Mouse (Mus musculus): Measurements from ENCODE around the gene Suv39h1. TPM values are rescaled to one million over a fixed set of nuclear protein-coding genes. Genes with fewer than 3 reads are reported as not detected.

Suv39h1 gene
- total RNA-seq, 1 experiment, result 42.6 TPM

DNA sequence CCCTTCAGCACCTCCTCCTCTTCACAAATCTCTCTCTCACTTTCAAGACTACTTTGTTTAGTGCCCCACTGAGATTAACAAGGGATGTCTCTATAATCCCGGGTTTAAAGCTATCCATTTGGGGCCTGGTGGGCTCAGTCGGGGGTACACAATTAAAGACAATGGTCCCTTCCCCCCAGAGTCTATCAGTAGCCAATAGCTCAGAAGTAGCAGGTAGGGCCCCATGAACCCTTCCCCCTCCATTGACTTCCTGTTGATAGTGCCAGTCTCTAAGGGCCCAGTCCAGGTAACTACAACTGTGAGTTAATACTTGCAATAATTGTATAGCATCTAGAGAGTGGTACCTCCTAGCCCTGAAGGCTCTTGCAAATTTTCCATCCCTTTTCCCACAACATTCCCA lies 61.4 kb downstream of the Suv39h1 start:
- Histone ChIP-seq H3K9me3 (ENCODE audit: control insufficient read depth, insufficient read depth, low read depth, low read length) (no peaks in the 10 kb centered on the region), H3K4me1 (ENCODE audit: control insufficient read depth in 2 of 2, insufficient read depth in 2 of 2, low read length in 2 of 2, poor library complexity in 1 of 2) (peaks cover 3 to 5% of the 10 kb centered on the region in 2 experiments; a peak in 1 of 4 replicates), H3K27ac (ENCODE audit: insufficient read depth, low read depth, low read length, poor library complexity, severe bottlenecking) (peak overlapping the region; percentile 98), H3K9ac (ENCODE audit: insufficient read depth, low read depth, low read length, poor library complexity, severe bottlenecking) (no peak overlapping the region), H3K36me3 (ENCODE audit: control insufficient read depth, insufficient read depth, low read length, poor library complexity, severe bottlenecking) (no peaks in the 10 kb centered on the region), H3K4me3 (ENCODE audit: insufficient read depth in 1 of 2, low read depth in 1 of 2, low read length in 2 of 2, poor library complexity in 1 of 2, severe bottlenecking in 1 of 2) (peak overlapping the region in 1 of 2 experiments; percentile 30; a peak in 2 of 4 replicates)
- TF ChIP-seq ZC3H11A (IDR thresholded peaks at IDR 0.05; ENCODE audit: borderline replicate concordance, low read depth, low read length) (no peak), HCFC1 (IDR thresholded peaks at IDR 0.05; ENCODE audit: borderline replicate concordance, insufficient read depth, low read length) (no peak), ZNF384 (IDR thresholded peaks at IDR 0.05; ENCODE audit: low read depth, low read length) (no peak), MAFK (IDR thresholded peaks at IDR 0.05; ENCODE audit: insufficient read depth, low read depth, low read length) (no peak), CHD2 (IDR thresholded peaks at IDR 0.05; ENCODE audit: low read depth, low read length) (no peak)
- in situ Hi-C loops (cut with MboI; ENCODE audit: low sequenced_read_pairs in 2 of 2, unreplicated experiment in 2 of 2), result loop anchor here (5.0 to 10.0 kb wide), 2 partner anchors 88 to 91 kb away; partner anchors contain the start of gene Eras (in 1 of the 2)
- DNase-seq (ENCODE audit: low read depth, low spot score), result no peak

Other genes starting within 250 kb of the Suv39h1 start
- gene Otud5, start 233.4 kb downstream of the Suv39h1 start, total RNA-seq (2012; rRNA removed), result 65.3 and 71.0 TPM in 2 replicates
- 17.2 and 20.8 TPM in 2 replicates for gene Pim2, start 196.5 kb downstream of the Suv39h1 start, total RNA-seq (2012; rRNA removed)
- gene Slc35a2, start 190.7 kb downstream of the Suv39h1 start, total RNA-seq (2012; rRNA removed), result 38.3 and 51.2 TPM in 2 replicates
- 47.3 and 69.9 TPM in 2 replicates for gene Pqbp1, start 175.5 kb downstream of the Suv39h1 start, total RNA-seq (2012; rRNA removed)
- 39.2 and 58.5 TPM in 2 replicates for gene Timm17b, start 175.4 kb downstream of the Suv39h1 start, total RNA-seq (2012; rRNA removed)
- gene Gm10491, start 166.9 kb downstream of the Suv39h1 start, total RNA-seq (2012; rRNA removed), result not detected in 2 replicates
- not detected in 2 replicates for gene Gm10490, start 165.2 kb downstream of the Suv39h1 start, total RNA-seq (2012; rRNA removed)
- gene Pcsk1n, start 154.9 kb downstream of the Suv39h1 start, total RNA-seq (2012; rRNA removed), result 10.5 and 25.2 TPM in 2 replicates
- gene Eras, start 146.2 kb downstream of the Suv39h1 start, total RNA-seq (2012; rRNA removed), result 60.6 and 60.8 TPM in 2 replicates
- gene Hdac6, start 126.9 kb downstream of the Suv39h1 start, total RNA-seq (2012; rRNA removed), result 54.6 and 98.5 TPM in 2 replicates
- 1.1 and 1.3 TPM in 2 replicates for gene Gata1, start 96.7 kb downstream of the Suv39h1 start, total RNA-seq (2012; rRNA removed)
- gene Glod5, start 56.3 kb downstream of the Suv39h1 start, total RNA-seq (2012; rRNA removed), result 4.6 and 6.2 TPM in 2 replicates
- 2.0 and 3.5 TPM in 2 replicates for gene Was, start 15.7 kb upstream of the Suv39h1 start, total RNA-seq (2012; rRNA removed)
- 17.1 and 25.7 TPM in 2 replicates for gene Wdr13, start 58.1 kb upstream of the Suv39h1 start, total RNA-seq (2012; rRNA removed)
- 312 and 423 TPM in 2 replicates for gene Rbm3, start 71.1 kb upstream of the Suv39h1 start, total RNA-seq (2012; rRNA removed)
- 10.5 and 13.7 TPM in 2 replicates for gene Tbc1d25, start 101.4 kb upstream of the Suv39h1 start, total RNA-seq (2012; rRNA removed)
- 85.5 and 85.8 TPM in 2 replicates for gene Ebp, start 118.8 kb upstream of the Suv39h1 start, total RNA-seq (2012; rRNA removed)
- gene Porcn, start 131.8 kb upstream of the Suv39h1 start, total RNA-seq (2012; rRNA removed), result 59.0 and 96.5 TPM in 2 replicates
- gene Ftsj1, start 177.6 kb upstream of the Suv39h1 start, total RNA-seq (2012; rRNA removed), result 19.3 and 20.9 TPM in 2 replicates
- gene Slc38a5, start 196.4 kb upstream of the Suv39h1 start, total RNA-seq (2012; rRNA removed), result 3.6 and 7.2 TPM in 2 replicates